Mouse (Mus musculus): ENCODE measurements around the gene Mrnip.
A peak's percentile ranks its signal among the peaks of the same experiment; 100 is the strongest.

The Mrnip gene

GRCm38 (mm10) chr11:50201590-50201989 is 27.3 kb downstream of the Mrnip start:
- no peak for DNase-seq (ENCODE audit: low read depth, low spot score)

GRCm38 (mm10) chr11:50203302-50203827 is 29.1 kb downstream of the Mrnip start:
- DNase-seq (ENCODE audit: low read depth, low spot score), result no peak

- DNase-seq (ENCODE audit: low read depth, low spot score), result no peak
Measured at GRCm38 (mm10) chr11:50205434-50205833, 31.2 kb downstream of the Mrnip start.

GRCm38 (mm10) chr11:50206037-50206436 is 31.8 kb downstream of the Mrnip start:
- DNase-seq (ENCODE audit: low read depth, low spot score), result no peak

- DNase-seq (ENCODE audit: low read depth, low spot score), result no peak
Measured at GRCm38 (mm10) chr11:50207344-50207743, 33.1 kb downstream of the Mrnip start.

GRCm38 (mm10) chr11:50208039-50208438 is 33.8 kb downstream of the Mrnip start:
- DNase-seq (ENCODE audit: low read depth, low spot score), result no peak

GRCm38 (mm10) chr11:50210101-50210504 is 35.9 kb downstream of the Mrnip start:
- DNase-seq (ENCODE audit: low read depth, low spot score), result peak; percentile 94

- DNase-seq (ENCODE audit: low read depth, low spot score), result no peak
Measured at GRCm38 (mm10) chr11:50210505-50211151, 36.4 kb downstream of the Mrnip start, which contains the start of the genes Sqstm1 and Mgat4b. TSS of gene Sqstm1 (minus strand) at chr11:50210827. TSS of gene Mgat4b (plus strand) at chr11:50210890.

GRCm38 (mm10) chr11:50211322-50212059 is 37.2 kb downstream of the Mrnip start:
- no peak for DNase-seq (ENCODE audit: low read depth, low spot score)

- DNase-seq (ENCODE audit: low read depth, low spot score), result no peak
Measured at GRCm38 (mm10) chr11:50212060-50212739, 38.0 kb downstream of the Mrnip start.

GRCm38 (mm10) chr11:50212848-50213758 is 38.9 kb downstream of the Mrnip start:
- DNase-seq (ENCODE audit: low read depth, low spot score), result peak; percentile 79

- no peak for DNase-seq (ENCODE audit: low read depth, low spot score)
Measured at GRCm38 (mm10) chr11:50214631-50215030, 40.4 kb downstream of the Mrnip start.

- DNase-seq (ENCODE audit: low read depth, low spot score), result no peak
Measured at GRCm38 (mm10) chr11:50215633-50216032, 41.4 kb downstream of the Mrnip start.

GRCm38 (mm10) chr11:50216724-50217366 is 42.6 kb downstream of the Mrnip start:
- no peak for DNase-seq (ENCODE audit: low read depth, low spot score)

GRCm38 (mm10) chr11:50217811-50218210 is 43.6 kb downstream of the Mrnip start:
- no peak for DNase-seq (ENCODE audit: low read depth, low spot score)

- no peak for DNase-seq (ENCODE audit: low read depth, low spot score)
Measured at GRCm38 (mm10) chr11:50219833-50220232, 45.6 kb downstream of the Mrnip start.

GRCm38 (mm10) chr11:50222559-50223276 is 48.5 kb downstream of the Mrnip start:
- no peak for DNase-seq (ENCODE audit: low read depth, low spot score)

- no peak for DNase-seq (ENCODE audit: low read depth, low spot score)
Measured at GRCm38 (mm10) chr11:50223783-50224662, 49.8 kb downstream of the Mrnip start.

Measured in CD4-positive helper T cell, adult 2 months (primary cell).